Mouse (Mus musculus) small intestine, adult 2 months (tissue): ENCODE data around the gene Cd6.

Experiments used
- CTCF ChIP-seq: fragments of 200-500 bp; IDR thresholded peaks from 2 replicates; pipeline ENCODE4 v1.5.1; 2012; ENCODE audit warnings: low read depth, mild to moderate bottlenecking, control low read depth, inconsistent platforms, low read length, moderate library complexity, mixed read lengths; ENCODE audit not compliant: insufficient replicate concordance, insufficient read length; ENCODE audit errors: extremely low read depth
- POLR2A ChIP-seq: fragments of 200-500 bp; IDR thresholded peaks from 2 replicates; pipeline ENCODE4 v1.6.1; 2012; ENCODE audit warnings: low read depth, mild to moderate bottlenecking, control low read depth, inconsistent platforms, low read length, moderate library complexity

- TF ChIP-seq POLR2A, result no peak
- no peak for TF ChIP-seq CTCF
These were observed 14.3 kb upstream of the Cd6 start for GRCm38 (mm10) chr19:10844206-10844605.
